Mouse (Mus musculus): ENCODE data around the gene Hey2. TPM values are rescaled to one million over a fixed set of nuclear protein-coding genes. Genes with fewer than 3 reads are reported as not detected.

Hey2 gene
- total RNA-seq (2015) = 0.12 TPM in 1 of 2 replicates, not detected in the other
- 0.21 TPM in 1 of 2 replicates, not detected in the other for total RNA-seq (2017)

DNA sequence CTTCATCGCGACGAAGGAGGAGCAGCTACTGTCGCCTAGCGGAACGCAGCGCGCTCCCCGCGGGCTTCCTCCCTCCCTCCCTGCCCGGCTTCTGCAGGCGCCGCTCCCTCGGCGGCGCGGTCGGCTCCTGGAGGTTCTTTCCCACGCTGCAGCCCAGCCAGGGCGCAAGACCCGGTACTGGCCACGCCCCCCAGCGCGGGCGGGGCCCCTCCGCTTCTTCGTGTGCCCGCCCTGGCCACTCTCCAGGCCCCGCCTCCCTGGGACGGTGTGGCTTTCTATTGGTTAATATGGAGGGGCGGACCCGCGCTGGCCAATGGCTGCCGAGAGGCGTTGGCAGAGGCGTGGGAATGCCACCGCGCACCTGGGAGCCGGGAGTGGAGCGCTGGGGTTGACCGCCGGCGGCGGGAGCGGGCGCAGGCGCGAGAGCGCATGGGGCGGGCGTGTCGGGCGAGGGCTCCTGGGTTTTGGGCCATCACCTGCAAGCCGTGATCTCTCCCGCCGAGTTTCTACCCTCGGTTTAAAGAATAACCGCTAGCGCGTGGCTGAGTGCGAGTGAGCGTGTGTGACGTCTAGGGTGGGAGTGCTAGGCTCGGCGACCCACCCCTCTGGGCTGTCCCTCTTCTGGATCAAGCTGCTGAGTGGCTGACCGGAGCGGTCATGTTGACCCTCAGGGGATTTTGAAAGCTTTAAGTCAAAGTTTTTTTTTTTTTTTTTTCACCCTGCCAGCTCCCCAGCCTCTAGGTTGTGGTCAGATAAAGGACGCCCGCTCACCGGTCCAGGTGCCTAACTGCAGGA, at the start of gene Hey2:
Gene Hey2, minus strand, starts transcription at position 159 of the 795 bp plus-strand sequence.
- ATAC-seq (replicated peaks; ENCODE audit: poor library complexity) = peak; percentile 91

DNA sequence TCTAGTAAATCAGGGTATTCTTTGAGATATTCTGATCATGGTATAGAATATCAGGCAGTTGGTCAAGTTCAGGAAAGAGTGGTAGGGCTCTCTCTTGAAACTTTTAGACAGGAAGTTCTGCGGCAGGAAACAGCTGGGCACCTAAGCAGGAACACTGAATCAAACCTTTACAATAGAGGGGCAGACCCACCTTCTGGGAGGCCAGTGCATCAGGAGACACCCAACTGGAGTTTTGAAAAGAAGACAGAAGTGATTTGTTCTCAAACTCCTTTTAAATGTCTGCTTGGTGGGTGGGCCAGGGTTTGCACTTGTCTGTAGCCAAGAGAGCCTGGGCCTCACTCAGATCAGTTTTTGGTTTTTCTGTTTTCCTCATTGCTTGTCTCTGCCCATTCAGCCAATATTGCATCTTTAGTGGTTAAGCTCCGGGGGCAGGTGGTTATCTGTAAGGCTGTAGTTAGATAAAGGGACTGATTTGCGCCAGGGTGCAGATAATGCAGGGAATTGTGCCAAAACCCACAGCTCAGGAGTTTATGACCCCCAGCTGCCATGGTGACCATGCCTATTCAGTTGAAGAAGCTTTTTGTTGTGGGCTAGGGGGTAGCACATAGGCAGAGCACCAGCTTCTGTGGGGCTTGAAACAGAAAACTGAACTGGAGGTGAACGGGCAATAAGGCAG, 40.6 kb upstream of the Hey2 start:
- ATAC-seq (replicated peaks; ENCODE audit: poor library complexity) = peak; percentile 54

DNA sequence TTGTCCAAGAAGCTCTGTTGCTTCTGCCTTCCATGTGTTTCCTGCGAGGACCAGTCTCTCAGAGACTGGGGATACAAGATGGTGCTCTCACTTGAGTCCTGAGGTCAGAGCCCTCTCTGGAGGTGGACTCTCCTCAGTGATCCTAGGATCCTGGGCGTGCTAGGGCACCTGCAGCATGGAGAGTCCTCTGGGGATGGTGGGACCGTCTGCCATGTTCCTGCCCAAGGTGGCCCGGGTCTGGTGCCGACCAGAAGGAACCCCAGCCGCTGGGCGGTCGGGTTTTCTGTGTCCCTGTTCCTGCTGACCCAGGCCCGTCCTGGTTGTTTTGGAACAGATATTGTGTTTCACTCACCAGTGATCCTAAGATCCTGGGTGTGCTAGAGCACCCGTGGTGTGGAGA, 38.5 kb upstream of the Hey2 start:
- no peak for ATAC-seq (replicated peaks; ENCODE audit: poor library complexity)

DNA sequence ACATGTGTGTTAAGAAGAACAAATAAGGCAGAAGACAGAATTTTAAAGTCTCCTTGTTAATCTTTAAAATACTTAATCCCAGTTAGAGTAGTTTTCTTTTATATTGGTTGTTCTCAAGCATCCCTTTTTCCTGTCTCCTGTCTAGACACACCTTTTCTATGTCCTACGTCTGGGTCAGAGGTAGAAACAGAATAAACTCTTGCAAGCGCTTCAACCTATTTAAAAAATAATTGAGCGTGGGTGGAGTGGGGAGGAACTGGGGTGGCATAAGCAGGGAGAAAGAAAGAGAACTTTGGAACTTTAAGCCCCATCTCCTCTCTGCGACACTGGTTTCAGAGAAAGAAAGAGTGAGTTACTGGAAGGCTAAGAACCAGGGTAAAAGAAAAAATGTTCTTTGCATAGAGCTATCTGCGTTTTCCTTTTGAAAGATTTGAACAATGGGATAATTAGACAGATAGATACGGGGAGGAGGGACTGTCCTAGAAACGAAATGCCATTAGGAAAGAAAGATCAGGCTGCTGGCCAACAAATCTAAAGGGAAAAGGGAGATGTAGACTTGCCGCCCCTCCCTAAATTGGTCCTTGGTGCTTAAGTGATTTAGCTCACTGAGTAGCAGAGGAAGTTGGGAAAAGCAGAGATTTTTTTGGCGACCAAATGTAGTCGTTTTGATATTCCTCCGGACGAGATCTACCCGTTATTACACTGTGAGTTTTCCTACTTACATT, 2.7 kb upstream of the Hey2 start:
- no peak for ATAC-seq (replicated peaks; ENCODE audit: poor library complexity)

DNA sequence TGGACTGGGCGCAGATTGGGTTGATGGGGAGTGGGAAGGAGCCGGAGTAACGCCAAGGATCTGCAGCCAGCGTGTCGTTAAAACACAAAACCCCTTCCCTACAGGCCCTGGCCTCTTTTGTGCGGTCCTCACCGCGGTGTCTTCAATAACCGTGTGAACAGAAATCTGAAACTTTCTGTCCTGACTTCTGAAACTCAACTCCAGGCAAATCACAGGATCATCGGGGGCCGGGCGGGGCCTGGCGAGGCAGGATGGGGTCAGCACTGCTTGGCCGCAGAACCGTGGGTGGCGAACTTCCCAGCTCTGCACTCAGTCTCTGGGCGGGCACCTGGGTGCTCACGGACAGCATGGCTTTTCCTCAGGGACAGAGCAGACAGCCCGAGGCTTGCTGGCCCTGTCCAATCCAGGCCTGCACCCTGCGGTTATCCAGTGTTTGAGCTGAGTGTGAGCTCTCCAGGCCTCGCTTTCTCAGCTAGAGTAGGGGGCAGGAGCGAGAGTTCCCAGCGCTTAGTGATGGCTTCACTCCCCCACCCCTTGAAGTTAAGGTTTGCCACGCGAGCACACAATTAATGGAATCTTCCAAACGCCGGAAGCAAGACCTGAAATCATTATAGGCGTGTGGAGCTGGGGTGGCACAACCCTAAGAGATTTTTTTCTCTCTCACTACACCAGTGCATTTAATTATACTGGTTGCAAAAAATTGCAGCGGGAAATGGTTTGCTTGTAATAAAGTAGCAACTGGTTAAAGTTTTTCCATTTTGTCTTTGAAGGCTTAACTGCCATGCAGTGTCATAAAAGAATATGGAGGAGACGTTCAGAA, 1.8 kb upstream of the Hey2 start:
- ATAC-seq (replicated peaks; ENCODE audit: poor library complexity) = no peak

DNA sequence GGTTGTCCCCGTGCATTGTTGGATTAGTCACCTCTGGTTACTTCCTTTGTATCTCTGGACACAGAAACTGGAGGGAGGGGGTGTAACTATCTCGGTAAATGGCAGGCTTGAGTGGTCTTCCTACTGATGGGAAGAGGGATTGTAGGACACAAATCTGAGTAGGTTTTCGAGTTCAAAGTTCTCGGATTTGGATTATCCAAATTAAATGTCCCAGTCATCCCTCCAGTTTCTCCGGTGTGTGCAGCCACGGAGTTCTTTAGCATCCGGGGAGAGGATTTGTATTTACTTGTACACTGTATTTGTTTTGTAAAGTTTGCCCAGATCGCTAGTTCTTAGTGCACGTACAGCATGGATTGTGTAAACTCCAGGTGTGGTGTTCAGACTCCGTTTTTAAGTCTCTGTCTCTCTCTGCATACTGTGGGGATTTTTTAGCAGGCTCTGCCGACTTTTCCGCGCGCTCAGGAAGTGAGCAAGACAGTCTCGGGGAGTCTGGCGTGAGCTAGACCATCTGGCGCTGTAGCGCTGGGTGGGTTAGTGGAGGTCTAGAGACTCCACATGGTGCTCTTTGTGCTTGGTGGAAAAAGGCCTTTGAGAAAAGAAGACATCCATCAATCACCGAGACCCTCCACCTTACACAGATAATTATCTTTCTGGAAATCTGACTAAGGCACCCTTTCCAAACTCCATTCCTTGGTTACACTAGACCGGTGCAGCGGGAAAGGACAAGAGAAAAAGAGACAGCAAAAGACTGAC, 1.0 kb upstream of the Hey2 start:
- ATAC-seq (replicated peaks; ENCODE audit: poor library complexity) = no peak

DNA sequence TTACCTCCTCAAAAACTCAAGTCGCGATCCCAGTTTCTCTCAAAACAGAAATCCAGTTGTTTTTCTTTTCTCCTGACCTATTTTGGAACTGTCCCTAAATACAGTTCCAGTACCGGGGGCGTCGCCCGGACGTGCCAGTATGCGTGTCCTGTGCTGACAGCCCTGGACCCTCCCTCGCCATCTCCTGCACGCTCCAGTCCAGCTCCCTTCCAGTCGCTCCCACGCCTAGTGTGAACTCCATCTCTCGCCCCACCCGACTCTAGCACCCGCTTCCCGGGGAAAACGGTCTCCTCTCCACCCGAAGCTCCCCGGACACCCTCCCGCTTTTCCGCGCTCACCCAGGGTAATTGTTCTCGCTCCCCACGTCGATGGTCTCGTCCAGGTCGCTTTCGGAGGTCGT, 373 bp downstream of the Hey2 start:
- peak; percentile 3; the same call in 1 of the 2 replicates for ATAC-seq (replicated peaks; ENCODE audit: poor library complexity)

DNA sequence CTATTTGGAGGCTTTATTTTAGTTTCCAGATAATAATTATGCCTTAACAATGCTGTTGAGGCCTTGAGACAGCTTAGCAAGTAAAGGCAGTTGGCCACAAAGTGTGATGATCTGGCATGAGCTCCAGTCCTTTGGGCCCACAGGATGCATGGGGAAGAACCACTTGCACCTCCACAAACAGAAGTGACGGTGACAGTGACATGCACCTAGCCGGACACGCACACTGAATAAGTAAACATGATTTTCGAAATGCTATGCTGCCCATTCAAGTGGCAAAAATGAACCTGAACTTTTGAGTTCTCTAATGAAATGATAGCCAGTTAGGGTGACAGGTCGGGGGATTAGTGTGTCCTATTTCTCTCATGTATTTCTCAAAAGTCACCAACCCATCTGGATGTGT, 1.8 kb downstream of the Hey2 start:
- no peak for ATAC-seq (replicated peaks; ENCODE audit: poor library complexity)

DNA sequence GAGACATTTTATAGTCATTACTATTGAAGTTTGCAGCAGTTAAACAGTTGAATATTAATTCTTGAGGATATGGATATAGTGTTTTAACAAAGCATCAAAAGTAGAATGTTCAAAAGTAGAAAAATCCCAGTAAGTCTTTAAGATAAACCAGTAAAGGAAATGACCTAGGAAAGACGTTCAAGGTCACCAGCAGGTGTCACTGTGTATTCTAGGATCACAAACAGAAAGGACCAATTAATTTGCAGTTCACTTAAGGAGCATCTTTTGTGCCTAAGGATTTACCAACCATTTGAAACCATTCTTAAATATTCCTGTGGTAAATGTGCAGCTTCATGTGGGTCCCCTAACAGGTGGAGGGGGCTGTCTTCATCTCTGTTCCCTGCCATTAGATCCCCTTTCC, 4.4 kb downstream of the Hey2 start:
- no peak for ATAC-seq (replicated peaks; ENCODE audit: poor library complexity)

DNA sequence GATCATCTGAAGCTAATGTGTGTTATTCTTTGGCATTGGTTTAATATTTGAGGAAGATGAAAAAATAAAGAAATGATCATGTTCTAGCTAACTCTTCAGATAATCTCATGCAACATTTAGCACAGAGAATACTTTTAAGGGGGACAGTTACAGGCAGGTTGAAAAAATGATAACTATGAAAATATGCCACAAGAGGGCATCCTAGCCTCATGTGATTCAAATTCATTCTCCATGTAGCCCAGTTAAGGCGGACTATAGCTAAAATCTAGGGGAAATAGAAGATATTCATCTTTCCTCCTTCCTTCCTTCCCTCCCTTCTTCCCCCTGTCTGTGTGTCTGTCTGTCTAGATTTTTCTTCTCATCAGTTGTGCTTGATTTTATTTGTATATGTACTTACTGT, 17.6 kb downstream of the Hey2 start:
- peak; percentile 76 for ATAC-seq (replicated peaks; ENCODE audit: poor library complexity)

DNA sequence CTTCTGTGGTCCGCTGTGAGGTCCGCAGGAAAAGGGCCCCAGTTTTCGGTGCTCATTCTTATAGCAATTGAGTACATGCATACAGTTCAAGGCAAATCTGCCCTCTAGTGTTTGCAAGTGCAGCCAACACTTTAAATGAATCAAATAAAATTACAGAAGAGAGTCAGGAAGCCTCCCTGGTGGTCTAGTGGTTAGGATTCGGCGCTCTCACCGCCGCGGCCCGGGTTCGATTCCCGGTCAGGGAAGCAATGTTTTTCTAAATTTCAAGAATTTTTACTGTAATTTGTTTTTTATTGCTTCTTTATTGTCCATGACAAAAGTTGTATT, 31.7 kb downstream of the Hey2 start:
- ATAC-seq (replicated peaks; ENCODE audit: poor library complexity) = peak; percentile 98

DNA sequence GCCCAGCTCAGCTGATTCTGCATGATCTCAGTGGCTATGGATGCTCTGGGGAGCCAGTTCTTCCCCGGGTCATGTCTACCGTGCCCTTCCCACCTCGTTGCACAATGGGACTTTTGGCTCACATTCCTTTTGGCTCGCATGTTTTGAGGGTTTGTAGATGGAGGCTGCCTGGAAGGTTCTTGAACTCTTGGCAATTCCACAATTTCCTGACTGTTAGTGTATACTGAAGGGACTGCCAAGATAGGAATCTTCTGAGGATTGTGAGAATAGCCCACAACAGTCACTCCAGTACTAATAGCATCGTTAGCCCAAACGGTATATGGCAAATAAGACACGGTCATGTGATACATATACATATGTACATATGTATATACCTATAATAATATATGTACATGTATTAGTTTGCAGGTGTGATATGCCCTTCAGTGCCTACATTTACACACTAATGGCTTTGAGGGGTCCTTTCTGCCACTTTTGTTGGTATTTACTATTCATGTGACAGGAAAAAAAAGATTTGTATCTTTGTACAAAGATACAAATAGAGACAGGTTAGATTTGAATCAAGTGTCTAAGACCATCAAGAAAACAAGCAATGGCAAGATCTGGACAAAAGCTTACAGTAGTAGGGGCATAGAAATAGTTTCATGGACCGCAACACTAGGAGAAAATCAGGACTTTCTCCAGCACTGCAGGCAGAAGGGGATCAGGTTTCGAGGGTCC, 32.2 kb downstream of the Hey2 start:
- ATAC-seq (replicated peaks; ENCODE audit: poor library complexity) = peak; percentile 21

DNA sequence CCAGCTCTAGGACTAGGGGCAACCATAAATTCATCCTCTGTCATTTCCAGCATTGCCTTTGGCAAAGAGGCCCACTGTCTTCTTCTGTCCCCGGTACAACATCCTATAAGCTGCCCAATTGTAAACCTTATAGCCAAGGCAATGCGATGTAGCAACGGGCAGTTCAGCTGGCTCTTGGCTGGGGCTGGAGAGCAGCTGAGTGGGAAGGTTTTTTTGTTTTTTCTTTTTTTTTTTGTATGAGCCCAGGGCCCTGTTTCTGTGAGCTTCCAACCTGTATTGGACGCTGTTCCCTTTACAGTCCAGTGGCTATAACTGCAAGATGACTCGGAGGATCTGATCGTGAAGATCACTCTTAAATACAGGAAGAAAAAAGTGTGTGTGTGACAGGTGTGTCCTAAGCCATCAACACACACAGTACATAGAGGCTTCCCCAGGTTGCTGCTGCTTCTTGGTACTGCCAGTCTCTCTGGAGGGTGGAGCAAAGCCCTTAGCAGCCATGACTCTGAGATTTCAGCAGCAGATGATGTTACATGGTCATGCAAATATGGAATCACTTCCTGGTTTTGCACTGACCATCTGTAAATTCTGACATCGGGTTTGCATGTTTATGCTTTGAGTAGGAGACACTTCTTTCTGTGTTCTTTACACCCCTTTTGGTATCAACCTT, 38.9 kb downstream of the Hey2 start:
- ATAC-seq (replicated peaks; ENCODE audit: poor library complexity) = peak; percentile 43

DNA sequence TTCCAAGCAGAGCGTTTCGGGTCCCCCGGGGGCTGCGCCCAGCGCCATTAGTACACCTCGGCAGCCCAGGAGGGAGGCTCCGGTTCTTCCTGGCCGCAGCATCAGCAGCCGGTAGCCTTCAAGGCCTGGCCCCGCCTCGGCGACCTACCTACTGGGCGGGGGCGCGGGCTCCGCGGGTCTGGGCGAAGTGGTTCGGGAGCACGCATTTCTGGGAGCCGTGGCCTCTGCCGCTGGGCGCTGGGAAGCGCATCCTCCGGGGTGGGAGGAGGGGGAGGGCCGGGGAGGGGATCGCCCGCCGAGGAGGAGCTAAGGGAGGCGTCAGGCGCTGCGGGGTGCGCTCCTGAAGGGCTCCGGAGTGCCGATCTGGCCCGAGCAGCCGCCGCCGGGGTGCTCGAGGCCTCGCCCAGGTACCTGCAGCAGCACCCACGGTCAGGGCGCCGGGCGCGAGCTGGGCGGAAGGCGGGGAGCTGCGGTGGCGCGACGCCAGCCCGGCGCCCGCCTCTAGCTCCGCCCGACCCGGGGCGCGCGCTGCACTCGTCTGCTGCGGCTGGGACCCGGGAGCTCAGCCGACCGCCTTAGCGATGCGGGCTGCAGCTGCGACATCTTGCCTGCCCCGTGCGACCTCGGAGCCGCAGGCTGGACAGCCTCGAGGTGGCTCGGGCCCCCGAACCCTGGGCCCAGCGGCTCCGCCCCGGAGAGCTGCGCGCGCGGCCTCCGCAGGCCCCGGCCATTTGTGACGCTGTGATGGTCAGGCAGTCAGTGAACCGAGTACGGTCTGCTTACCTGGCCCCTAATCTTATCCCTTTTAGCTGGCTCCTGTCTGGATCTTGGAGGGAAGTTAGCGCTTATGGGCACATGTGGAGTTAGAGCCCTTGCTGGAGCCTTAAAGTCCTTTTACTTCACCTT, 39.7 kb downstream of the Hey2 start, which contains the start of gene Ncoa7:
Gene Ncoa7, minus strand, starts transcription at position 646 of the 906 bp plus-strand sequence.
- peak; percentile 66 for ATAC-seq (replicated peaks; ENCODE audit: poor library complexity)

DNA sequence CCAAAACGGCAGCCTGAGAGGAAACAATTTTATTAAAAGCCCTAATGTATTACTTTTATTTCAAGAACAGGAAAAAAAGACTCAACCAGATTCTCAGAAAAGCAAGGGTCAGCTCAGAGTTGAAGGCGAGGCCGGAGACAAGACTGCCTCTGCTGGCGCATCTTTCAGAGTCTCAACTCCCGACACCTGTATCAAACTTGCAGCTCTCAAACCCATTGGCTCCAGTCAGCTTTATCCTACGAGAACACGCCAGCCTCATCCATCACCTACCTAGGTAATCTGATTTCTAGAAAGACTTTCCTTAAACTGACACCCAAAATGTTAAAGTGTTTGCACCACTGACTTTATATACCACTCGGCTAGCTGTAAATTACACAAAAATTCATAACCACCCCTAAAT, 40.6 kb downstream of the Hey2 start:
- no peak for ATAC-seq (replicated peaks; ENCODE audit: poor library complexity)

DNA sequence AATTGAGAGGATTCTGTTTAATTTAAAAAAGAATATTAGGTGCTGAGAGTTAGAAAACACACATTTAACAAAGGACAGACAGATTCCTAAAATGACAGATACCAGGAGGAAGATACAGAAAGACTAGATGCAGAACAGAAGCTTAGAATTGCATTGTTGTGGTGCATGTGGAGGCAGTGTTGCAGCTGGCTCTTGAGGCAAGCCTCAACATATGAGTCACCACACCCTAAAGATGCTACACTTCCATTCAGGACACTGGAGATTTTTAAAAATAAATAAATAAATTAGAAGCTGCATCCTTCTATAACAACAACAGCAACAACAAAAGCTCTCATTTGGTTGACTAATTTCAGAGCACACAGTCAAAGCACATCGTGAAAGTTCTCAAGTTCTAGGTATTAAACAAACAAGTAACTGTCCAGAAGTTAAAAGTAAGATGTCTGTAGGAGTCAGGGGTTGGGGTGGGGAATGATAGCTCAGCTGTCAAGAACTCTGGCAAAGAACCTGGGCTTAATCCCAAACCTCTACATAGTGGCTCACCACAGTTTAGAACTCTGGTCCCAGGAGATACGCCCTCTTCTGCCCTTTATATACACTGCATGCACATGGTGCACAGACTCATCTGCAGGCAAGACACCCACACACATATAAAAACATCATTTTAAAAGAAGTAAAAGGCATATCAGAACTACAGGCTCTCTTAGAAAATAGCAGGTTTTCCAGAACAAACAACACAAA, 42.7 kb downstream of the Hey2 start:
- ATAC-seq (replicated peaks; ENCODE audit: poor library complexity) = no peak
